Mouse (Mus musculus) testis, postnatal 10 days (tissue): Measurements from ENCODE around the gene Hes5.

Source experiments
- DNase-seq: peaks from one replicate; pipeline ENCODE4 v3.0.0; 2021; ENCODE audit warnings: low spot score

The Hes5 gene

DNA sequence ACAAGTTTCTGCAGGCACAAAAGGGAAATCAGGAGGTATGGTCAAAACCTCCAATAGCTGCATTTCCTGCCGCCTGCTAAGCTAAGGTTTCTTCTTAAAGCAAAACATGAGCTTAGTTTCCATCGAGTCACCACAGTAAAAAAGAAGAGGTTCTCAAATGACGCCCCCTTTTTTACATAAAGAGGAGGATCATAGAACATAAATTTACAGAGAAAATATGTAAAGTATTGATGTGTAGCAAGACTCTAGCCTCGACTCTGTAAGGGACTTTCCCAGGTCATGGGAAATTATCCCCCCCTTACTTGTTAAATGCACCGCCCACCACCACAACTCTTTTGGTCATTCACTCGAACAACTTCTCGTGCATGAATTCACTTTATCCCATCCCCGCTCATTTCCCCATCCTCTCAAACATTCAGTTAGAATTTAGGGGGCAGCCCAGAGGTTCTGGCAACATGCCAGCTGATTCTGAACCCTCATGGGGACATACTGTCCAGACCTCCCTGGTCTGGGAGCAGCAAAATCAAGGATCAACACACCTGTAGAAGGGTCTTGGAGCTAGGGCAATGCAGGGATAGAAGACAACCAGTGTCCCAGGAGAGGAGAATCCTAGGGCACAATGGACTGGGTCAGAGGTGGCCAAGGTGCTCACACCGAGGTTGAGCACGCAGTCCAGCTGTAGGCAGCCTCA is 17.9 kb upstream of the Hes5 start:
- no peak for DNase-seq

GRCm38 (mm10) chr4:154943323-154944039 is 17.2 kb upstream of the Hes5 start:
- no peak for DNase-seq

GRCm38 (mm10) chr4:154944121-154944590 is 16.6 kb upstream of the Hes5 start:
- DNase-seq: peak; percentile 77

GRCm38 (mm10) chr4:154946319-154946718 is 14.4 kb upstream of the Hes5 start:
- peak; percentile 75 for DNase-seq

DNA sequence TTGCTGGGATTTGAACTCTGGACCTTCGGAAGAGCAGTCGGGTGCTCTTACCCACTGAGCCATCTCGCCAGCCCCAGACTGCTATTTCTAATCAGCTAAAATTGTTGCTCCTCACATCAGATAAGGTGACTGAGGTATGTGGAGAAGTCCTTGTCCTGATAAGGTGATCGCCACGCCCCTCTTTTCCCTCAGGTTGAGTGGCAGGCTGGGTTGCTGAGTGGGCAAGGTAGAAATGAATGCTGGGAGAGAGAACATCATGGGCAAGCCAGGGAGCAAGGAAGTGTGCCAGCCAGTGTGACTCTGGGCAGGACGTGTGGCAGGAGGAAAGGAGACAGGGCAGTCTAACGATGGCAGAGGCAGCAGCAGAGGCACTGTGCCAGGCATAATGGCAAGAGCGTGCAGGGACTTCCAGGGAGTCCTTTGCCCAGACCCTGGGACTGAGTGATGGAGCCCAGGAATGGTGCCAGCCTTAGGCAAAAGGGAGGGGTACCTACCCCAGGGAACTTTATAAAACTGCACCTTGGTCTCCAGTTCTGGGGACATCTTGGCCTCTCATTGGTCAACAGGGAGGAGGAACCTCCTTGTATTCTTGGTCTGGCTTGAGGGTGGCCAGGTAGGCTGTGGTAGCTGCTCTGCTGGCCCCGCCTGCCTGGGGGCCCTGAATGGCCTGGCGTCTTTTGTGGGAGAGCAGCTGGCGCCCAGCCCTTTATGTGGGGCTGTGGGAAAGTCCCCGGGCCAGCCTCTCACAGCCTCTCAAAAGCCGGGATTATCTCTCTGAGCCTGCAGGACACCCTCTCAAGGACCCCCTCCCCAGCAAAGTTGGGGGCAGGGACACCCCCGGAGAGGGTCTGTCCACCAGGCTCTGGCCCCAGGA is 12.4 kb upstream of the Hes5 start:
- DNase-seq: no peak

- DNase-seq: no peak
Measured at GRCm38 (mm10) chr4:154948940-154949588, 11.7 kb upstream of the Hes5 start.

- no peak for DNase-seq
Measured at GRCm38 (mm10) chr4:154949589-154949982, 11.1 kb upstream of the Hes5 start.

GRCm38 (mm10) chr4:154952461-154953241 is 8.1 kb upstream of the Hes5 start:
- no peak for DNase-seq

DNA sequence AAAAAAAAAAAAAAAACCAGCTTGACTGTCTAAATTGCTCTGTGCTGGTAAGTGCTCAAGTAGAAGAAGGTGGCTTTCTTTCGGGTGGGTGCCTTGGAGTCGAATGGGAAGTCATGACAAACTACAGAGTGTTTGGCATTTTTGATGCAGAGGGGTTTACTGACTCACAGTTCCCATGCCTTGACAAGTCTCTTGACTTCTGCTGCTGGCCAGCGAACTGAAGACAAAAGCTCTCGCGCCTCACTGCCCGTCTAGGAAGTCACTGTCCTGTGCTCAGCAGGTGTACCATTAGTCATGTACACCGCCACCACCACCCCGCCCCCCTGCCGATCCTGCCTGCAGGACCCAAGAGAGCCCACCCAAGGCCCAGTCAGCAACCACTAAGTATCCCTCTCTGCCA is 4.1 kb upstream of the Hes5 start:
- no peak for DNase-seq

- DNase-seq: no peak
Measured at GRCm38 (mm10) chr4:154957289-154957993, 3.3 kb upstream of the Hes5 start.

GRCm38 (mm10) chr4:154958171-154958570 is 2.6 kb upstream of the Hes5 start:
- peak; percentile 64 for DNase-seq

DNA sequence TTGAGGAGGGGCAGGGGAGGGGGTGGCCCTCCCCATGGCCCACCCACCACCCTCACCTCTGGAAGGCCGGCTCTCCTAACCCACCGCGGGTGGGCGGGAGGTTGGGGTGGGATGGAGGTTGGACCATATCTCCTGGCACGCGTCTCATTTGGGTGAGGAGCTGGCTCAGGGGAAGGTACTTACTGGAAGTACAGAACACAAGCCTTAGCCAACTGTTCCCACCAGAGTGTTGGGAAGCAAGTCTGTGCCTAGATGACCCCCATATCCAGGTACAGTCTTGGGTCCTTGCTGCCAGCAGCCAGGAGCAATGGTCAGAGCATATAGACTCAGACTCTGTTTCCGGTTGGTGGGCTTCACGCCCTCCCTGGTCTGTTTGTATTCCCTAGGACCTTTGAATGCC is 2.1 kb upstream of the Hes5 start:
- DNase-seq: no peak

DNA sequence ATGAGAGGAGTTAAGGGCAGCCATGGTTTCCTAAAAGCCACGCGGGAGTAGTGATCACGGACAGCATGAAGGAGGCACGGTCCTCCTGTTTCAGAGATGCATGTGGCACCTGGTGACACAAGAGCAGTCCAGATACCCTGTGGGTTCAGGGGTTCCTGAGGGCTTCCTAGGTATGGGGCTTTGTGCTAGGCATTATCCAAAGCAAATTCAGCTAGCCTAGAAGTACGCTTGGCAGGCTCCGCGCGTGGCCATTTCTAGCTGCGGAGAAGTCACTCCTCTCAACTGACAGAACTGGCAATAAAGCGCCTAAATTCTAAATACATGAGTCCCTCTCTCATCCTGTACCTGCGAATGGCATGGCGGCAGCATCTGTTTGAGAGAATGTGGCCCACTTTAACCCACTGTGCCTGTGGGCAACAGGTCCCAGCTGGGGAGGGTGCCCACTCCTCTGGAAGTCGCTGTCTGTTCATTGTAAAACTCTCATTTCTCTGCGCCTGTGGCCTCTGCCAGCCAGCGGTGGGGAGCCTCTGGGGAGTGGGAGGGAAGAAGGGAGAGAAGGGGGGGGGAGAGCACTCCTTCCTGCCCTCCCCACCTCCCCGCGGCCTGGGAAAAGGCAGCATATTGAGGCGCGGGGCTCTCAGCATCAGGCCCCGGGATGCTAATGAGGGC is 568 bp upstream of the Hes5 start:
- DNase-seq: no peak

DNA sequence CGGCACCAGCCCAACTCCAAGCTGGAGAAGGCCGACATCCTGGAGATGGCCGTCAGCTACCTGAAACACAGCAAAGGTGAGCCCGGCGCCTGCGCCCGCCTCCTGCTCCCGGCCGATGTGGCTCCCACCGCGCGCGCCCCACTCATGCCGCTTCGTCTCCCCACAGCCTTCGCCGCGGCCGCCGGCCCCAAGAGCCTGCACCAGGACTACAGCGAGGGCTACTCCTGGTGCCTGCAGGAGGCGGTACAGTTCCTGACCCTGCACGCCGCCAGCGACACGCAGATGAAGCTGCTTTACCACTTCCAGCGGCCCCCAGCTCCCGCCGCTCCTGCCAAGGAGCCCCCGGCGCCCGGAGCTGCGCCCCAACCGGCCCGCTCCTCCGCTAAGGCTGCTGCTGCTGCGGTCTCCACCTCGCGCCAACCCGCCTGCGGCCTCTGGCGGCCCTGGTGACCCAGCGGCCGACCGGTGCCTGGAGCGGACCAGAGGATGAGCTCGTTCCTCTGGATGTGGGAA is 559 bp downstream of the Hes5 start:
- peak; percentile 63 for DNase-seq

DNA sequence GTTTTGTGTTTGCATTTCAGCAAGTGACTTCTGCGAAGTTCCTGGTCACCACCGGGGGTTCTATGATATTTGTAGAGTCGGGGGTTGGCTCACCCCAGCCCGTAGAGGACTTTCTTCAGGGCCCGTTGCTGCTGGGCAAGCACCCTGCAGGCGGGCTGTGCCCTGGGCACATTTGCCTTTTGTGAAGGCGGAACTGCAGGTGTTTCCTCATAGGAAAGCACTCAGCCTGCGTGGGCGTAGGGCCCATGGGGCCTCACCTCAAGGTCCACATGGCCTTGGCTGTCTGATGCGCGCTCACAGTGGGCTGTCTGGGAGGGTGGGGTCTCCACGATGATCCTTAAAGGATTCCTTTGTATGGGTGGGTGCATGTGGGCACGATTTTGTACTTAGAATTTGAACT is 1.2 kb downstream of the Hes5 start:
- DNase-seq: no peak

DNA sequence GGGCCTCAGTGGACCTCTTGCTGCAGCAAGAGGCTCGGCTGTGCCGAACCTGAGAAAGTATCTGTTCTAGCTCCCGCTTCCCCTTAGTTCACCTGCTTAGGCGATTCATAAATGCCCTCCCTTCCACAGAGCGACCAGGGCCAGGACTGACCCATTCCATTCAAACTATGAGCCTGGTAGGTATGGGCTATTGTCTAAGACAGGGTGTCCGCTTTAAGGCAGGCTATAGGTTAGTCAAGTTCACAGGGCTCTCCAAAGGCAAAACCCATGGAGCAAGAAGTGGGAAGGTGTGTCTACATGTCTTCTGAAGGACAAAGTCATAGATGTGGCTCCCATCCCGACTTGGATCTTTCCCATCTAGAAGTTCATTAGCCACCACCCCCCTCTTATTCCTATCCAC is 2.0 kb downstream of the Hes5 start:
- DNase-seq: no peak

- DNase-seq: no peak
Measured at GRCm38 (mm10) chr4:154963190-154963836, 2.6 kb downstream of the Hes5 start.

DNA sequence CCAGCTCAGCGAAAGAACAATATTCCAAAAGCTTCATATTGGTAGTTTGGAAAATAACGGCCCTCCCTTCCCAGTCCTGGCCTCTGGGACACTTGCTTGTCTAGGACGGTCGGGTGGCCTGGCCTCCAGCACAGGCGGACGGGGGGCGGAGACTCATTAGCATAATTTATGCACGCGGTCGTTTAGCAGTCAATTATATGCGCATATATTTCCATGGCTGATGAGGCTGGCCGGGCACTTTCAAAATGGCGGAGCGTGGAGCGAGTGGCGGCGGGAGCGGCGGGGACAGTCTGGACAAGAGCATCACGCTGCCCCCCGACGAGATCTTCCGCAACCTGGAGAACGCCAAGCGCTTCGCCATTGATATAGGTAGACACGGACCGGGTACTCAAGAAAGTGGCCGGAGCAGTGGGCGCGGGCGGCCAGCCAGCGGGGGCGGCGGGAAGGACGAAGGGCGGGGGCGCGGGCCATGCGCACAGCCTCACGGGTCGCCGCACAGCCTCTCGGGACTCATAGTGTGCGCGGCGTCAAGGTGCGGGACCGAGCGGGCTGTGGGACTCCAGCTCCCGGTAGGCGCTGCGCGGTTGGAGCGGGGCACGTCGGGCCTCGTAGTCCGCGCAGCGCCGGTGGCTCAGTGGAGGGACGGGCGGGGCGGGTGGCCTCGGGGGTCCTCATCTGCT is 3.3 kb downstream of the Hes5 start, which contains the start of gene Pank4:
Gene Pank4 (plus strand): TSS at position 223 of the 680 bp plus-strand sequence.
- DNase-seq: peak; percentile 91
